Mouse (Mus musculus) bone marrow macrophage, adult 2 months (primary cell): ENCODE results near the gene Mycn.

ENCODE experiments used
- CTCF ChIP-seq: IDR thresholded peaks from 2 replicates; pipeline ENCODE4 v1.5.1; 2012; ENCODE audit warnings: low read depth, mild to moderate bottlenecking, low read length, moderate library complexity
- POLR2A ChIP-seq: IDR thresholded peaks from 2 replicates; pipeline ENCODE4 v1.6.1; 2012; ENCODE audit warnings: mild to moderate bottlenecking, low read depth, low read length, borderline replicate concordance

- TF ChIP-seq CTCF, result no peak
- TF ChIP-seq POLR2A, result no peak
Measured at GRCm38 (mm10) chr12:12932238-12932637, 9.5 kb downstream of the Mycn start.
